Mouse (Mus musculus): ENCODE measurements around the gene Gfer. TPM values are rescaled to one million over a fixed set of nuclear protein-coding genes. Genes with fewer than 3 reads are reported as not detected.
"Not testable (repeated sequence)": the region's sequence is repeated elsewhere in the genome, so short reads cannot be mapped to it uniquely, and the experiment has no call there.

Gene Gfer
- total and polyA plus RNA-seq, 2 experiments = 32.6 to 49.8 TPM

GRCm38 (mm10) chr17:24722220-24722924 is 26.4 kb upstream of the Gfer start:
- Histone ChIP-seq H3K9ac (ENCODE audit: low read depth, low read length) (peak overlapping the region; percentile 28), H3K27ac (replicated peaks; ENCODE audit: insufficient read depth, low read depth, low read length) (0 out of 2 replicates have a peak overlapping the region, but pooled peaks have one; percentile 4), H3K4me3 (ENCODE audit: insufficient read depth, low read depth, low read length) (peak overlapping the region; percentile 2; the same call in 1 of the 2 replicates), H3K36me3 (ENCODE audit: control insufficient read depth, insufficient read depth, low read length) (peaks cover 12% of the 10 kb centered on the region), H3K4me1 (ENCODE audit: control insufficient read depth, insufficient read depth, low read length) (peaks cover 21% of the 10 kb centered on the region), H3K79me2 (ENCODE audit: control insufficient read depth, insufficient read depth, low read length) (peaks cover 8% of the 10 kb centered on the region; the same call in 1 of the 2 replicates), H3K27me3 (ENCODE audit: control insufficient read depth, insufficient read depth, low read length) (no peaks in the 10 kb centered on the region)
- TF ChIP-seq CTCF (IDR thresholded peaks at IDR 0.05; ENCODE audit: low read depth, low read length) = no peak
- TF ChIP-seq POLR2A (IDR thresholded peaks at IDR 0.05; ENCODE audit: extremely low read depth, insufficient read depth, low read length) = no peak
- WGBS = 17% methylated on average over 13 of the region's 13 CpGs
- peak; percentile 59 for DNase-seq (ENCODE audit: extremely low read depth, low read depth, low spot score)

DNA sequence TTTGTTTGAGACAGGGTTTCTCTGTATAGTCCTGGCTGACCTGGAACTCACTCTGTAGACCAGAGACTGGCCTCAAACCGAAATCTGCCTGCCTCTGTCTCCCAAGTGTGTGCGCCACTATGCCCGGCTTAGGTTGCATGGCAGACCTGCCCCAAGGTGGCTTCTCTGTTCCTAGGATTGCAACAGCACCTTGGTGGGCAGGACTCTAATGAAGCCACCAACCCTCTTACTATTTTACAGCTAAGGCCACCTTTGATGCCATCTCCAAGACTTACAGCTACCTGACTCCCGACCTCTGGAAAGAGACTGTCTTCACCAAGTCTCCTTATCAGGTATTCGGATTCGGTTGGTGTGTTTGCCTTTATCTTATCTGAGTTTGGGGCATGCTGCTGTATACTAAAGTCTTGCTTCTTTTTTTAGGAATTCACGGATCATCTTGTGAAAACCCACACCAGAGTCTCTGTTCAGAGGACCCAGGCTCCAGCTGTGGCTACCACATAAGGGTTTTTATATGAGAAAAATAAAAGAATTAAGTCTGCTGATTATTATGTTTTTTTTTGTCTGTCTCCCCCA is 25.5 kb upstream of the Gfer start:
- H3K4me3 ChIP-seq (ENCODE audit: insufficient read depth, low read depth, low read length) = peak overlapping the region; percentile 15; the same call in 1 of the 2 replicates
- peak; percentile 18 for DNase-seq (ENCODE audit: extremely low read depth, low read depth, low spot score)
- 0 out of 2 replicates have a peak overlapping the region, but pooled peaks have one; percentile 6 for H3K27ac ChIP-seq (replicated peaks; ENCODE audit: insufficient read depth, low read depth, low read length)
- H3K79me2 ChIP-seq (ENCODE audit: control insufficient read depth, insufficient read depth, low read length); H3K27me3 ChIP-seq (ENCODE audit: control insufficient read depth, insufficient read depth, low read length): not testable (repeated sequence)
- peaks cover 21% of the 10 kb centered on the region for H3K4me1 ChIP-seq (ENCODE audit: control insufficient read depth, insufficient read depth, low read length)
- 17% methylated on average over 7 of the region's 7 CpGs for WGBS
- peak overlapping the region; percentile 57 for H3K9ac ChIP-seq (ENCODE audit: low read depth, low read length)
- peaks cover 12% of the 10 kb centered on the region for H3K36me3 ChIP-seq (ENCODE audit: control insufficient read depth, insufficient read depth, low read length)

- DNase-seq (ENCODE audit: extremely low read depth, low read depth, low spot score) = peak; percentile 73
- Histone ChIP-seq H3K27ac (replicated peaks; ENCODE audit: insufficient read depth, low read depth, low read length) (peak overlapping the region; percentile 53), H3K36me3 (ENCODE audit: control insufficient read depth, insufficient read depth, low read length) (peaks cover 12% of the 10 kb centered on the region), H3K4me3 (ENCODE audit: insufficient read depth, low read depth, low read length) (peak overlapping the region; percentile 76), H3K4me1 (ENCODE audit: control insufficient read depth, insufficient read depth, low read length) (peaks cover 21% of the 10 kb centered on the region), H3K9ac (ENCODE audit: low read depth, low read length) (peak overlapping the region; percentile 67)
- H3K79me2 ChIP-seq (ENCODE audit: control insufficient read depth, insufficient read depth, low read length); H3K27me3 ChIP-seq (ENCODE audit: control insufficient read depth, insufficient read depth, low read length): not testable (repeated sequence)
- WGBS = under 1% methylated on average over 11 of the region's 11 CpGs
These were observed 24.7 kb upstream of the Gfer start for GRCm38 (mm10) chr17:24720616-24721015.

GRCm38 (mm10) chr17:24719494-24720222 is 23.7 kb upstream of the Gfer start:
- peak overlapping the region; percentile 80 for H3K9ac ChIP-seq (ENCODE audit: low read depth, low read length)
- DNase-seq (ENCODE audit: extremely low read depth, low read depth, low spot score) = peak; percentile 94
- H3K4me1 ChIP-seq (ENCODE audit: control insufficient read depth, insufficient read depth, low read length) = peaks cover 21% of the 10 kb centered on the region
- H3K36me3 ChIP-seq (ENCODE audit: control insufficient read depth, insufficient read depth, low read length) = peaks cover 12% of the 10 kb centered on the region
- peak overlapping the region; percentile 63 for H3K27ac ChIP-seq (replicated peaks; ENCODE audit: insufficient read depth, low read depth, low read length)
- peak overlapping the region; percentile 76 for H3K4me3 ChIP-seq (ENCODE audit: insufficient read depth, low read depth, low read length)
- WGBS = under 1% methylated on average over 61 of the region's 61 CpGs
- peak; percentile 90 for TF ChIP-seq POLR2A (IDR thresholded peaks at IDR 0.05; ENCODE audit: extremely low read depth, insufficient read depth, low read length)
- no peak for TF ChIP-seq CTCF (IDR thresholded peaks at IDR 0.05; ENCODE audit: low read depth, low read length)
- peaks cover 8% of the 10 kb centered on the region; the same call in 1 of the 2 replicates for H3K79me2 ChIP-seq (ENCODE audit: control insufficient read depth, insufficient read depth, low read length)
- no peaks in the 10 kb centered on the region for H3K27me3 ChIP-seq (ENCODE audit: control insufficient read depth, insufficient read depth, low read length)

DNA sequence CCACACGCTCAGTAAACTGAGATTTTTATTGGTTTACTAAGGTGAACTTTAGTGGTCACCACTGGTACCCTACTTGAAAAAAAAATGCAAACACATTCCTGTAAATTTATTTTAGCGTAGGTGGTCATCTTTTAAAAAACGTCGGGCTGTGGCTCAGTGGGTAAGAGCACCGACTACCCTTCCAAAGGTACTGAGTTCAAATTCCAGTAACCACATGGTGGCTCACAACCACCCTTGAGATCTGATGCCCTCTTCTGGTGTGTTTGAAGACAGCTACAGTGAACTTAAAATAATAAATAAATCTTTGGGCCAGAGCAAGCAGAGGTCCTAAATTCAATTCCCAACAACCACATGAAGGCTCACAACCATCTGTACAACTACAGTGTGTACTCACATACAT is 23.0 kb upstream of the Gfer start:
- Histone ChIP-seq H3K4me1 (ENCODE audit: control insufficient read depth, insufficient read depth, low read length) (peaks cover 19% of the 10 kb centered on the region), H3K9ac (ENCODE audit: low read depth, low read length) (peak overlapping the region; percentile 80), H3K36me3 (ENCODE audit: control insufficient read depth, insufficient read depth, low read length) (peaks cover 12% of the 10 kb centered on the region), H3K4me3 (ENCODE audit: insufficient read depth, low read depth, low read length) (peak overlapping the region; percentile 72)
- not testable (repeated sequence) for H3K79me2 ChIP-seq (ENCODE audit: control insufficient read depth, insufficient read depth, low read length); H3K27ac ChIP-seq (replicated peaks; ENCODE audit: insufficient read depth, low read depth, low read length); DNase-seq (ENCODE audit: extremely low read depth, low read depth, low spot score); H3K27me3 ChIP-seq (ENCODE audit: control insufficient read depth, insufficient read depth, low read length)
- WGBS = 48% methylated on average over 5 of the region's 5 CpGs

DNA sequence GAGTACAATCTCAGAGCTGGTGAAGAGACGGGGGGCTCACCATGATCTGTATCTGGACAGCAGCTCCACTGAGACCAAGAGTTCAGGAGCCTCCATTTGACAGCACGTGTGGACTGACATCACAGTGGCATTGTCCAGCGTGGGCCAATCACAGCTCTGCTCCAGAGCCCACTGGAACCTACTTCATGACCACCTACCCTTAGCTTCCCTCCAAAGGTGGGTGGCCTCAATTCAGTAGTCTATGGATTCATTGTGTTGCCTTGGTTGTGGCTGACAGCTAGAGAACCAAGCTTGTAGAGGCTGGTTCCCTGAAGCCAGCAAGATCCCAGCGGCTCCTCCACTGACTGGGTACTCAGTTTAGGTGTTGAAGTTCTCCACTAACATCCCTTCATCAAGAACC is 22.0 kb upstream of the Gfer start, which contains the start of the genes Rnf151 and Rps2:
Gene Rnf151, minus strand, starts transcription at position 121 of the 400 bp plus-strand sequence.
Gene Rps2, plus strand, starts transcription at position 174 of the 400 bp plus-strand sequence.
- Histone ChIP-seq H3K79me2 (ENCODE audit: control insufficient read depth, insufficient read depth, low read length) (peaks cover 3% of the 10 kb centered on the region; the same call in 1 of the 2 replicates), H3K27ac (replicated peaks; ENCODE audit: insufficient read depth, low read depth, low read length) (no peak within 1 kb of the TSS), H3K4me1 (ENCODE audit: control insufficient read depth, insufficient read depth, low read length) (peaks cover 14% of the 10 kb centered on the region), H3K27me3 (ENCODE audit: control insufficient read depth, insufficient read depth, low read length) (no peaks in the 10 kb centered on the region), H3K4me3 (ENCODE audit: insufficient read depth, low read depth, low read length) (no peak within 1 kb of the TSS), H3K36me3 (ENCODE audit: control insufficient read depth, insufficient read depth, low read length) (peaks cover 12% of the 10 kb centered on the region), H3K9ac (ENCODE audit: low read depth, low read length) (no peak within 1 kb of the TSS)
- DNase-seq (ENCODE audit: extremely low read depth, low read depth, low spot score) = no peak
- WGBS = 93% methylated on average over 4 of the region's 4 CpGs
- TF ChIP-seq CTCF (IDR thresholded peaks at IDR 0.05; ENCODE audit: low read depth, low read length) = no peak
- no peak for TF ChIP-seq POLR2A (IDR thresholded peaks at IDR 0.05; ENCODE audit: extremely low read depth, insufficient read depth, low read length)

Measured in liver, adult 2 months (tissue).